Mouse (Mus musculus): ENCODE measurements around the gene Syngap1. TPM values are rescaled to one million over a fixed set of nuclear protein-coding genes. Genes with fewer than 3 reads are reported as not detected.

Syngap1 gene
- polyA plus RNA-seq, 1 experiment: 136 TPM

DNA sequence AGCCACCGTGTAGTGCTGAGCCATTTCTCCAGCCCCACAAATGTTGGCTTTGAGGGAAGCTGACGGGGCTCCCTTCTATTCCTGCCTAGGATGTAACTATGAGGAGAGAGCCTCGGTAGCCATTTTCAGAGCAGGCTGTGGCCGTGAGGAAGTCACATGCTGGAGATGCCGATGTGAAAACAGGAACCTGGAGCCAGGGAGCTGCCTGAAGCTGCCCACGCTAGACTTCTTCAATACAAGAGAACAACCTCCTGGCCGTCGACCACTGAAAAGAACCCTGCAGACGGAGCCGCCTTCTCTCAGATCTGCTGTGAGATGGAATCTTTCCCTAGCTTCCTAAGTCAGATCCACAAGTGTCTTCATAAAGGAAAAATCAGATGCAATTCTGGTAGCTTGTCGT, 64.6 kb downstream of the Syngap1 start:
- no peak for DNase-seq (ENCODE audit: low read depth)
- TF ChIP-seq CTCF (IDR thresholded peaks at IDR 0.05; ENCODE audit: borderline replicate concordance, extremely low read depth, insufficient read depth, insufficient read length): no peak
- no peak for TF ChIP-seq POLR2A (IDR thresholded peaks at IDR 0.05; ENCODE audit: borderline replicate concordance, extremely low read depth, insufficient read depth, insufficient read length, poor library complexity, severe bottlenecking)

GRCm38 (mm10) chr17:27008277-27008676, 67.2 kb downstream of the Syngap1 start:
- TF ChIP-seq POLR2A (IDR thresholded peaks at IDR 0.05; ENCODE audit: borderline replicate concordance, extremely low read depth, insufficient read depth, insufficient read length, poor library complexity, severe bottlenecking) (no peak), CTCF (IDR thresholded peaks at IDR 0.05; ENCODE audit: borderline replicate concordance, extremely low read depth, insufficient read depth, insufficient read length) (no peak)

DNA sequence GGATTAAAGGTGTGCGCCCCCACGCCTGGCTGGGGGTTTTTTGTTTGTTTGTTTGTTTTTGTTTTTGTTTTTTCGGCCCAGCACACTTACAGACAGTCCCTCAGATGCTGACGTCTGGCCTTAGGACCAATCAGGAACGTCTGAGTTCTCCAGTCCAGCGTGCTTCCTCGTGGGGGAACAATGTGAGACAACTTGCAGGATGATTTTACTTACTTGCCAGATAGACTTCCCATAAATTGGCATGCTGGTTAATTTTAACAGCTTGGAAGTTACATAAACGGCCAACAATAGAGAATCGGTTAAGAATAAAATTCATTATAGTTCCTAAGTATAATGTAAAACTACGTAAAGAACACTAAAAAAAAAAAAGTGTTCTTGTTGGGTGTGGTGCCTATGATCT, 70.1 kb downstream of the Syngap1 start:
- TF ChIP-seq CTCF (IDR thresholded peaks at IDR 0.05; ENCODE audit: borderline replicate concordance, extremely low read depth, insufficient read depth, insufficient read length): no peak
- TF ChIP-seq POLR2A (IDR thresholded peaks at IDR 0.05; ENCODE audit: borderline replicate concordance, extremely low read depth, insufficient read depth, insufficient read length, poor library complexity, severe bottlenecking): no peak

More at GRCm38 (mm10) chr17:27008277-27008676, 67.2 kb downstream of the Syngap1 start:
- DNase-seq (ENCODE audit: low read depth): no peak

GRCm38 (mm10) chr17:27011998-27012672, 71.1 kb downstream of the Syngap1 start:
- no peak for TF ChIP-seq CTCF (IDR thresholded peaks at IDR 0.05; ENCODE audit: borderline replicate concordance, extremely low read depth, insufficient read depth, insufficient read length)
- no peak for TF ChIP-seq POLR2A (IDR thresholded peaks at IDR 0.05; ENCODE audit: borderline replicate concordance, extremely low read depth, insufficient read depth, insufficient read length, poor library complexity, severe bottlenecking)
- DNase-seq (ENCODE audit: low read depth): no peak

More for the DNA sequence above, 70.1 kb downstream of the Syngap1 start:
- no peak for DNase-seq (ENCODE audit: low read depth)

DNA sequence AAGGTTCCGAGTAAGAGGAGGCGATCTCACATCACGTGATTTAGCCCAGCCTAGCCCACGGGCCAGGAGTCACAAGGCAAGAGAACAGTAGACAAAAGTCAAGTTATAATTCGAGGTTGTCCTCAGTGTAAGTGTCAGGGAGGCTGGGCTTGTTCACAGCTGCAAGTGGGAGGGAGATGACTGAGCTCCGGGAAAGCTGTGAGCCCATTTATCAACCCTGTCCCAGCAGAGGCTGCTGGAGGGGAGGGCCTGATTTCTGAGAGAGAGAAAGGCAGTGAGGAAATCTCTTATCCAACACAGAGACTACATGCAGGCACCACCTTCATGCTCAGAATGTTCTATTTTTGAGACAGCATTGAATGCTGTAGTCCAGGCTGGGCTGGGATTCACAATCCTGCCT, 71.9 kb downstream of the Syngap1 start:
- TF ChIP-seq CTCF (IDR thresholded peaks at IDR 0.05; ENCODE audit: borderline replicate concordance, extremely low read depth, insufficient read depth, insufficient read length): no peak
- no peak for TF ChIP-seq POLR2A (IDR thresholded peaks at IDR 0.05; ENCODE audit: borderline replicate concordance, extremely low read depth, insufficient read depth, insufficient read length, poor library complexity, severe bottlenecking)
- DNase-seq (ENCODE audit: low read depth): no peak

DNA sequence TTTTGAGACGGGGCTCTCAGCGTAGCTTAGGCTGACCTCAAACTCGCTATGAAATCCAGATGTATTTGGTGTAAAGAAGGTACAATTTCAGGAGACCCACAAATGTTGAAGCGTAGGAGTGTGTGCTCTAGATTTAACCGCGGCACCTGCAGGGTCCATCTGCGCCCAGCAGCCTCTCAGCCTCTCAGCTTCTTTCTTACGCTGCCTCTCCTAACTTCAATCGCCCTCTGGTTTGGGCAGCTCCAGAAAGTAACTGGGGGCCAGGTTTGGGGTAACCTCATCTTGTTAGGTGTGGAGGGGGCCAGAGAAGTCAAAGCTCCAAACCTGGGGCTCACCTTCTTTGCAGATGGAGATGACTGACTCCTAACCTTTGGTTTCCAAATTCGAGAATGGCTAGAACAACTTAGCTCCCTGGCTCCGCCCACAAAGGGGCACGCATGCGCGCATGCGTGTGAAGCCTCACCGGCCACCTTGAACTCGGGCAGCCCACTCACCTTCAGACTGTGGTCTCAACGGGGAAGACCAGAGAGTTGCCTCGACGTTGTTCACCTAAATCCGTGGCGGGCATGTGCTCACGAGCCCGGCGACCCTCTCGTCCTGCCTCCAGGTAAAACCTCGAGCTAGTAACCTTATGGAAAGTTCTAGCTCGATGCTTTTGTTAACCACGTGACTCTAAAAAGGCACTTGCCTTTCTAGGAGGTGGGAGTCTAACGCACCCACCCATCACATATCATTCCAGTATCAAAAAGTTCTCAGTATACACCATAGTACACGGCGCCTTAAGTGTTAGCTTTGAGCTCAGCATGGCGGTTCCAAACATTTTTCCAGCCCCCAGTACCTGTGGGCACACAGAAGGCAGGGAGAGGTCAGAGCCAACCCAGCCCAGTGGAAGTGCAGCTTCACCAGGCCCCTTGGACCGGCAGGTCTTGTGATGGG, 76.8 kb downstream of the Syngap1 start:
- no peak for TF ChIP-seq POLR2A (IDR thresholded peaks at IDR 0.05; ENCODE audit: borderline replicate concordance, extremely low read depth, insufficient read depth, insufficient read length, poor library complexity, severe bottlenecking)
- no peak for TF ChIP-seq CTCF (IDR thresholded peaks at IDR 0.05; ENCODE audit: borderline replicate concordance, extremely low read depth, insufficient read depth, insufficient read length)
- DNase-seq (ENCODE audit: low read depth): peak; percentile 93

GRCm38 (mm10) chr17:27018555-27019196, 77.6 kb downstream of the Syngap1 start:
- TF ChIP-seq POLR2A (IDR thresholded peaks at IDR 0.05; ENCODE audit: borderline replicate concordance, extremely low read depth, insufficient read depth, insufficient read length, poor library complexity, severe bottlenecking) (no peak), CTCF (IDR thresholded peaks at IDR 0.05; ENCODE audit: borderline replicate concordance, extremely low read depth, insufficient read depth, insufficient read length) (no peak)
- peak; percentile 35 for DNase-seq (ENCODE audit: low read depth)

DNA sequence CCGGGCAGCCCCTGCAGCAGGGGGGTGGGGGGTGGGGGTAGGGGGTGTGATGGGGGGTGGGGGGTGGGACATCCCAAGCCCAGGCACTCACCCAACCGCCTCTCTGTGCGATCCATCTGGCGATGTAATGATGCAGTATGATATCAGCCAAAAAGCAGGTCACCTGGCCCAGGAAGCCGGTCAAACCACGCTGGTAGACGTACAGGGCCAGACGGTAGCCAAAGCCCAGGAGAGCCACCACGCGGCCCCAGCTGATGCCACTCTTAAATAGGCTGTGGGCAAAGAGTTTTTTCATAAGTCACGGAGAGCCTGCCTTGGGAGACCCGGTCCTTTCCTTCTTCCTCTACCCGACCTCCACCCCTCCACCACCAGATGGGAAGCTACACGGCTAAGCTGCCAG, 80.0 kb downstream of the Syngap1 start:
- DNase-seq (ENCODE audit: low read depth): no peak
- TF ChIP-seq POLR2A (IDR thresholded peaks at IDR 0.05; ENCODE audit: borderline replicate concordance, extremely low read depth, insufficient read depth, insufficient read length, poor library complexity, severe bottlenecking): no peak
- no peak for TF ChIP-seq CTCF (IDR thresholded peaks at IDR 0.05; ENCODE audit: borderline replicate concordance, extremely low read depth, insufficient read depth, insufficient read length)

- TF ChIP-seq CTCF (IDR thresholded peaks at IDR 0.05; ENCODE audit: borderline replicate concordance, extremely low read depth, insufficient read depth, insufficient read length) (no peak), POLR2A (IDR thresholded peaks at IDR 0.05; ENCODE audit: borderline replicate concordance, extremely low read depth, insufficient read depth, insufficient read length, poor library complexity, severe bottlenecking) (no peak)
- no peak for DNase-seq (ENCODE audit: low read depth)
These were observed 80.7 kb downstream of the Syngap1 start for GRCm38 (mm10) chr17:27021736-27022135.

Other genes with a start within 250 kb of the Syngap1 start
- gene Crebrf, start 225.6 kb upstream of the Syngap1 start, polyA plus RNA-seq (2012; rRNA removed): 9.9 and 10.2 TPM in 2 replicates
- 44.3 and 45.2 TPM in 2 replicates for gene Bnip1, start 160.2 kb upstream of the Syngap1 start, polyA plus RNA-seq (2012; rRNA removed)
- gene Nkx2-5, start 96.2 kb upstream of the Syngap1 start, polyA plus RNA-seq (2012; rRNA removed): 0.04 TPM in 1 of 2 replicates, not detected in the other
- gene Kifc5b, start 24.2 kb upstream of the Syngap1 start, polyA plus RNA-seq (2012; rRNA removed): 9.9 and 15.7 TPM in 2 replicates
- gene Phf1, start 8.2 kb upstream of the Syngap1 start, polyA plus RNA-seq (2012; rRNA removed): 50.0 and 66.4 TPM in 2 replicates
- gene Cuta, start 1.7 kb upstream of the Syngap1 start, polyA plus RNA-seq (2012; rRNA removed): 88.9 and 145 TPM in 2 replicates
- gene Zbtb9, start 31.9 kb downstream of the Syngap1 start, polyA plus RNA-seq (2012; rRNA removed): 22.9 and 25.1 TPM in 2 replicates
- gene Bak1, start 87.8 kb downstream of the Syngap1 start, polyA plus RNA-seq (2012; rRNA removed): 31.0 and 35.1 TPM in 2 replicates
- gene Itpr3, start 116.1 kb downstream of the Syngap1 start, polyA plus RNA-seq (2012; rRNA removed): 1.4 and 3.4 TPM in 2 replicates
- gene Uqcc2, start 192.7 kb downstream of the Syngap1 start, polyA plus RNA-seq (2012; rRNA removed): 242 and 333 TPM in 2 replicates
- 0.29 and 0.33 TPM in 2 replicates for gene Ip6k3, start 226.5 kb downstream of the Syngap1 start, polyA plus RNA-seq (2012; rRNA removed)